Comparison of ENCODE assay signal across 21 mouse cellular contexts in genomic region chr12:108226941-108227340, GRCm38 (mm10). TPM values are rescaled to one million over a fixed set of nuclear protein-coding genes. Genes with fewer than 3 reads are reported as not detected.
DNase-seq lines count a peak whose midpoint lies in the region; ATAC-seq and TF ChIP-seq lines count a peak whose summit lies in the region.
"Had no signal": no experiment of that assay in that cellular context is flagged by ENCODE, and none has a peak within 500 bp of the region (broad histone marks: within the 10 kb centered on the region; RNA-seq: fewer than 3 reads in every experiment).

No protein-coding gene starts in this region.

- H3K9ac ChIP-seq in forebrain, embryonic 13.5 days, result no peak overlapping the region
- no peak overlapping the region for H3K9ac ChIP-seq in midbrain, embryonic 14.5 days (replicated peaks; ENCODE audit: low read length)
- H3K9ac ChIP-seq: heart, embryonic 15.5 days; neural tube, embryonic 12.5 days had no signal

- no peaks in the 10 kb centered on the region for H3K27me3 ChIP-seq in forebrain, embryonic 10.5 days (ENCODE audit: poor library complexity, severe bottlenecking)
- no peaks in the 10 kb centered on the region for H3K27me3 ChIP-seq in forebrain, embryonic 13.5 days
- H3K27me3 ChIP-seq in midbrain, embryonic 10.5 days (ENCODE audit: low read depth, poor library complexity, severe bottlenecking), result no peaks in the 10 kb centered on the region
- H3K27me3 ChIP-seq in midbrain, embryonic 14.5 days (ENCODE audit: control insufficient read depth, insufficient read depth, low read length), result no peaks in the 10 kb centered on the region
- H3K27me3 ChIP-seq: heart, embryonic 15.5 days; neural tube, embryonic 12.5 days had no signal

- no peak for TF ChIP-seq CTCF in left cerebral cortex, adult 2 months (IDR thresholded peaks at IDR 0.05)

- WGBS in forebrain, embryonic 10.5 days, result 89% methylated on average over 12 of the region's 12 CpGs
- 91% methylated on average over 12 of the region's 12 CpGs for WGBS in forebrain, embryonic 13.5 days
- whole genome bisulfite sequencing in midbrain, embryonic 10.5 days, result 86% methylated on average over 12 of the region's 12 CpGs
- WGBS in midbrain, embryonic 14.5 days, result 87% methylated on average over 12 of the region's 12 CpGs

- peaks cover 85% of the 10 kb centered on the region for H3K4me1 ChIP-seq in forebrain, embryonic 10.5 days
- H3K4me1 ChIP-seq in forebrain, embryonic 13.5 days, result peaks cover 66% of the 10 kb centered on the region
- peaks cover 87% of the 10 kb centered on the region for H3K4me1 ChIP-seq in midbrain, embryonic 10.5 days
- peaks cover 30% of the 10 kb centered on the region for H3K4me1 ChIP-seq in midbrain, embryonic 14.5 days (ENCODE audit: control insufficient read depth, insufficient read depth, low read length)

- DNase-seq in forebrain, embryonic 10.5 days (ENCODE audit: extremely low spot score, low spot score), result no peak
- DNase-seq in midbrain, embryonic 10.5 days (ENCODE audit: low spot score), result no peak
- no peak for DNase-seq in midbrain, embryonic 14.5 days
- peak; percentile 79 for DNase-seq in cerebellum, adult 8-10 months
- no peak for DNase-seq in left cerebral cortex, adult 2 months (ENCODE audit: extremely low spot score in 1 of 2, low spot score in 2 of 2)
- DNase-seq: adrenal gland, postnatal 14 days; embryo, embryonic 11 days; gastrocnemius, postnatal 25 days; heart, adult 2 months; kidney, adult 18-20 months; kidney, postnatal 10 days; retina, postnatal 1 day; right cerebral cortex, postnatal 25 days; spleen, adult 18-20 months had no signal

- no peaks in the 10 kb centered on the region for H3K36me3 ChIP-seq in forebrain, embryonic 10.5 days (replicated peaks)
- 0 out of 2 replicates have a peak, but pooled peaks cover 3% of the 10 kb centered on the region for H3K36me3 ChIP-seq in forebrain, embryonic 13.5 days (ENCODE audit: poor library complexity, severe bottlenecking)
- no peaks in the 10 kb centered on the region for H3K36me3 ChIP-seq in midbrain, embryonic 10.5 days
- no peaks in the 10 kb centered on the region for H3K36me3 ChIP-seq in midbrain, embryonic 14.5 days (ENCODE audit: control insufficient read depth, insufficient read depth, low read length)
- H3K36me3 ChIP-seq: heart, embryonic 15.5 days; neural tube, embryonic 12.5 days had no signal

- no peak overlapping the region for H3K4me2 ChIP-seq in forebrain, embryonic 13.5 days
- H3K4me2 ChIP-seq in midbrain, embryonic 14.5 days (ENCODE audit: low read length), result no peak overlapping the region
- H3K4me2 ChIP-seq: heart, embryonic 15.5 days; neural tube, embryonic 12.5 days had no signal

- ATAC-seq in forebrain, embryonic 13.5 days, result no peak
- ATAC-seq in midbrain, embryonic 14.5 days (ENCODE audit: low FRiP score, low TSS enrichment), result no peak
- ATAC-seq in erythroid progenitor cell, adult 5-6 weeks (replicated peaks; ENCODE audit: low FRiP score, poor library complexity, severe bottlenecking), result no peak
- ATAC-seq: CD4-positive, CD25-positive, alpha-beta regulatory T cell, adult 4 months had no signal

- intact Hi-C loops in left cerebral cortex, adult 2 months (cut with DNase I), result no loop called here

- no peaks in the 10 kb centered on the region for H3K9me3 ChIP-seq in forebrain, embryonic 10.5 days
- no peaks in the 10 kb centered on the region for H3K9me3 ChIP-seq in forebrain, embryonic 13.5 days (replicated peaks)
- no peaks in the 10 kb centered on the region for H3K9me3 ChIP-seq in midbrain, embryonic 10.5 days (replicated peaks)
- no peaks in the 10 kb centered on the region for H3K9me3 ChIP-seq in midbrain, embryonic 14.5 days (ENCODE audit: control insufficient read depth, low read length)
- H3K9me3 ChIP-seq: heart, embryonic 15.5 days; neural tube, embryonic 12.5 days had no signal

- no peak overlapping the region for H3K4me3 ChIP-seq in forebrain, embryonic 10.5 days
- no peak overlapping the region for H3K4me3 ChIP-seq in forebrain, embryonic 13.5 days
- H3K4me3 ChIP-seq in midbrain, embryonic 10.5 days, result no peak overlapping the region
- H3K4me3 ChIP-seq in midbrain, embryonic 14.5 days (replicated peaks; ENCODE audit: low read depth, low read length), result no peak overlapping the region
- no peak overlapping the region for H3K4me3 ChIP-seq in left cerebral cortex, adult 2 months
- H3K4me3 ChIP-seq: heart, adult 2 months; heart, embryonic 15.5 days; layer of hippocampus, adult 2 months; neural tube, embryonic 12.5 days had no signal

- peak overlapping the region; percentile 32 for H3K27ac ChIP-seq in forebrain, embryonic 10.5 days
- H3K27ac ChIP-seq in forebrain, embryonic 13.5 days, result no peak overlapping the region
- peak overlapping the region; percentile 34; the same call in 1 of the 2 replicates for H3K27ac ChIP-seq in midbrain, embryonic 10.5 days (replicated peaks)
- H3K27ac ChIP-seq in midbrain, embryonic 14.5 days (replicated peaks; ENCODE audit: low read depth, low read length), result no peak overlapping the region
- no peak overlapping the region for H3K27ac ChIP-seq in left cerebral cortex, adult 2 months
- H3K27ac ChIP-seq: heart, adult 2 months; heart, embryonic 15.5 days; layer of hippocampus, adult 2 months; macrophage; neural tube, embryonic 12.5 days had no signal

RNA-seq across cellular contexts. Expression of gene Ccnk, which starts 47.6 kb away (rescaled TPM):
- 3.2 and 3.9 TPM in 2 replicates for polyA plus RNA-seq in forebrain, embryonic 10.5 days (2016; fragmentation: Nextera tagmentation; extraction: Ambion mirVana)
- polyA plus RNA-seq in forebrain, embryonic 13.5 days (2015; fragmentation: Nextera tagmentation; extraction: Ambion mirVana), result 4.5 and 5.3 TPM in 2 replicates
- 3.3 and 3.5 TPM in 2 replicates for polyA plus RNA-seq in midbrain, embryonic 10.5 days (2016; fragmentation: Nextera tagmentation; extraction: Ambion mirVana)
- polyA plus RNA-seq in midbrain, embryonic 14.5 days (2014; fragmentation: Nextera tagmentation; extraction: Ambion mirVana), result 6.0 and 7.4 TPM in 2 replicates
- total RNA-seq in erythroid progenitor cell, adult 5-6 weeks (2015; ENCODE audit: low replicate concordance), result 38.1 and 80.0 TPM in 2 replicates
- total RNA-seq in erythroid progenitor cell, adult 5-6 weeks (2017; ENCODE audit: low replicate concordance), result 19.3 and 24.7 TPM in 2 replicates
- 10 to 100 TPM; 30.4 to 33.4 TPM for total RNA-seq in left cerebral cortex, adult 2 months (2021)

RNA-seq across cellular contexts. Expression of gene Setd3, which starts 47.8 kb away (rescaled TPM):
- 75.2 and 76.3 TPM in 2 replicates for polyA plus RNA-seq in forebrain, embryonic 10.5 days (2016; fragmentation: Nextera tagmentation; extraction: Ambion mirVana)
- 90.0 and 91.6 TPM in 2 replicates for polyA plus RNA-seq in forebrain, embryonic 13.5 days (2015; fragmentation: Nextera tagmentation; extraction: Ambion mirVana)
- 77.8 and 77.9 TPM in 2 replicates for polyA plus RNA-seq in midbrain, embryonic 10.5 days (2016; fragmentation: Nextera tagmentation; extraction: Ambion mirVana)
- 75.5 and 93.3 TPM in 2 replicates for polyA plus RNA-seq in midbrain, embryonic 14.5 days (2014; fragmentation: Nextera tagmentation; extraction: Ambion mirVana)
- 121 and 122 TPM in 2 replicates for total RNA-seq in erythroid progenitor cell, adult 5-6 weeks (2015; ENCODE audit: low replicate concordance)
- 162 and 177 TPM in 2 replicates for total RNA-seq in erythroid progenitor cell, adult 5-6 weeks (2017; ENCODE audit: low replicate concordance)
- 100 to 1,000 TPM; 167 to 185 TPM for total RNA-seq in left cerebral cortex, adult 2 months (2021)

RNA-seq across cellular contexts. Expression of gene Ccdc85c, which starts 48.3 kb away (rescaled TPM):
- polyA plus RNA-seq in forebrain, embryonic 10.5 days (2016; fragmentation: Nextera tagmentation; extraction: Ambion mirVana), result 13.5 and 14.6 TPM in 2 replicates
- 16.2 and 17.4 TPM in 2 replicates for polyA plus RNA-seq in forebrain, embryonic 13.5 days (2015; fragmentation: Nextera tagmentation; extraction: Ambion mirVana)
- polyA plus RNA-seq in midbrain, embryonic 10.5 days (2016; fragmentation: Nextera tagmentation; extraction: Ambion mirVana), result 12.1 and 15.5 TPM in 2 replicates
- polyA plus RNA-seq in midbrain, embryonic 14.5 days (2014; fragmentation: Nextera tagmentation; extraction: Ambion mirVana), result 20.9 and 22.3 TPM in 2 replicates
- not detected in 2 replicates for total RNA-seq in erythroid progenitor cell, adult 5-6 weeks (2015; ENCODE audit: low replicate concordance)
- 0.64 and 6.3 TPM in 2 replicates for total RNA-seq in erythroid progenitor cell, adult 5-6 weeks (2017; ENCODE audit: low replicate concordance)
- total RNA-seq in left cerebral cortex, adult 2 months (2021), result 10 to 100 TPM; 73.7 to 79.3 TPM

Comparison
In these comparisons a context has a peak if more than half of its experiments do, and no peak if none do; other contexts are left out.
1. H3K27ac ChIP-seq: peak in forebrain, embryonic 10.5 days (single experiment) and midbrain, embryonic 10.5 days (single experiment); none in forebrain, embryonic 13.5 days (single experiment), midbrain, embryonic 14.5 days (single experiment) and left cerebral cortex, adult 2 months (single experiment).